Comparison of ENCODE assay signal across 8 mouse cellular contexts in the genomic region with DNA sequence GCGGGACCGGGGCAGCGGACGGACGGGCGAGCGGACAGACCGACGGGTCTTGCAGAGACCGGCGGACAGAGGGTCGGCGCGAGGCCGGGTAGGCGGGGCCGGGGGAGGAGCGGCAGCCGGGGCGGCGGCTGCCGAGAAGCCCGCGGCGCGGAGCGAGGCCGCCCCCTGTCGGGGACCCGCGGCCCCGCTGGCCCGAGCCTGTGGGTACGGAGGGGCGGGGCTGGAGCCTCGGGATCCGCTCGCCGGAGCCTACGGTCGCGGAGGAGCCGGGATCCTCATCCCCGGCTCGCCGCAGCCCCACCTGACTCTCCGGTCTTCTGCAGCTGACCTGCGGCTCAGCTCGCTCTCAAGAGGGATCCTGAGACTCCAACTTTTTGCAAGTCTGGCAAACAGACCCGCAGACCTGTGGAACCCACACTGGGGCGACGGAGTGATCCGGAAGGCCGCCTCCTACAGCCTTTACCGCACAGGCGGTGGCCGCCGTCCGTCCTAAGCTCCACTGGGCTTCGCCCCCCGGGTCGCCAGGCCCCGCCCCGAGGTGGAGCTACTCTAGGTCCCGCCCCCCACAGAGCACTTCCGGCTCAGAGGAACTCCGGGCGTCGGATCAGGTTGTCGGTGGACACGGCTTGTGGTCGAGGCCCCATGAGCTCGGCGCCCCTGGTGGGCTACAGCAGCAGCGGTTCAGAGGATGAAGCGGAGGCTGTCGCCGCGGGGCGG. TPM values are rescaled to one million over a fixed set of nuclear protein-coding genes. Genes with fewer than 3 reads are reported as not detected.
DNase-seq lines count a peak whose midpoint lies in the region; ATAC-seq and TF ChIP-seq lines count a peak whose summit lies in the region.

A gene (minus strand): TSS at position 231 of the 717 bp plus-strand sequence.
A gene (plus strand): TSS at position 565 of the 717 bp plus-strand sequence.

- DNase-seq in 3134 (ENCODE audit: extremely low read depth, insufficient read length, low spot score), result peak; percentile 97
- peak; percentile 96 to 98 for DNase-seq in adrenal gland, postnatal 36 days
- DNase-seq in heart, adult 8-10 months (ENCODE audit: low spot score), result peak; percentile 92
- peak; percentile 95 for DNase-seq in kidney, adult 9 months
- peak; percentile 92 for DNase-seq in limb, embryonic 14.5 days (ENCODE audit: low spot score)
- DNase-seq in midbrain, postnatal 0 days (ENCODE audit: low spot score), result peak; percentile 94
- DNase-seq in spleen, postnatal 14 days (ENCODE audit: low spot score in 2 of 2), result peak; percentile 88 to 93

- H3K4me2 ChIP-seq in embryonic facial prominence, embryonic 13.5 days, result peak within 1 kb of the TSS; percentile 81
- peak within 1 kb of the TSS; percentile 82 for H3K4me2 ChIP-seq in limb, embryonic 14.5 days (replicated peaks; ENCODE audit: low read depth, low read length, severe bottlenecking)
- H3K4me2 ChIP-seq in midbrain, postnatal 0 days (ENCODE audit: low read depth, low read length, poor library complexity, severe bottlenecking), result peak within 1 kb of the TSS; percentile 81

- no peaks in the 10 kb centered on the region for H3K9me3 ChIP-seq in embryonic facial prominence, embryonic 13.5 days
- H3K9me3 ChIP-seq in limb, embryonic 14.5 days (ENCODE audit: control insufficient read depth, low read length), result no peaks in the 10 kb centered on the region
- no peaks in the 10 kb centered on the region for H3K9me3 ChIP-seq in midbrain, postnatal 0 days (ENCODE audit: low read length)

- peak; percentile 77 for TF ChIP-seq CTCF in midbrain, postnatal 0 days (IDR thresholded peaks at IDR 0.05)

- H3K36me3 ChIP-seq in embryonic facial prominence, embryonic 13.5 days, result peaks cover 45% of the 10 kb centered on the region
- H3K36me3 ChIP-seq in limb, embryonic 14.5 days (ENCODE audit: control insufficient read depth, insufficient read depth, low read length), result peaks cover 42% of the 10 kb centered on the region
- peaks cover 30% of the 10 kb centered on the region for H3K36me3 ChIP-seq in midbrain, postnatal 0 days (ENCODE audit: insufficient read depth, low read length)

- peak; percentile 65; the same call in 1 of the 2 replicates for TF ChIP-seq POLR2A in limb, embryonic 14.5 days (IDR thresholded peaks at IDR 0.05; ENCODE audit: borderline replicate concordance, extremely low read depth, insufficient read depth, insufficient read length)

- no peaks in the 10 kb centered on the region for H3K27me3 ChIP-seq in embryonic facial prominence, embryonic 13.5 days
- H3K27me3 ChIP-seq in limb, embryonic 14.5 days (ENCODE audit: control insufficient read depth, insufficient read depth, low read length), result no peaks in the 10 kb centered on the region
- no peaks in the 10 kb centered on the region for H3K27me3 ChIP-seq in midbrain, postnatal 0 days (ENCODE audit: insufficient read depth, low read length)

- peaks cover 22% of the 10 kb centered on the region for H3K4me1 ChIP-seq in embryonic facial prominence, embryonic 13.5 days
- peaks cover 8% of the 10 kb centered on the region for H3K4me1 ChIP-seq in limb, embryonic 14.5 days (ENCODE audit: control insufficient read depth, insufficient read depth, low read length)
- peaks cover 11% of the 10 kb centered on the region; the same call in 1 of the 2 replicates for H3K4me1 ChIP-seq in midbrain, postnatal 0 days (ENCODE audit: insufficient read depth, low read length)

- H3K9ac ChIP-seq in embryonic facial prominence, embryonic 13.5 days, result peak within 1 kb of the TSS; percentile 98
- H3K9ac ChIP-seq in limb, embryonic 14.5 days (ENCODE audit: low read depth, low read length, severe bottlenecking), result peak within 1 kb of the TSS; percentile 90
- H3K9ac ChIP-seq in midbrain, postnatal 0 days (replicated peaks; ENCODE audit: low read length, poor library complexity, severe bottlenecking), result peak within 1 kb of the TSS; percentile 96

- peak within 1 kb of the TSS; percentile 99 for H3K27ac ChIP-seq in embryonic facial prominence, embryonic 13.5 days
- H3K27ac ChIP-seq in limb, embryonic 14.5 days (replicated peaks; ENCODE audit: low read depth, low read length), result peak within 1 kb of the TSS; percentile 95
- peak within 1 kb of the TSS; percentile 95 for H3K27ac ChIP-seq in midbrain, postnatal 0 days (ENCODE audit: low read depth, low read length)

- peak; percentile 92 for ATAC-seq in embryonic facial prominence, embryonic 13.5 days (ENCODE audit: insufficient number of reproducible peaks, insufficient read depth, low FRiP score, low TSS enrichment, low read depth)
- ATAC-seq in limb, embryonic 14.5 days (ENCODE audit: low FRiP score, low read depth), result peak; percentile 94
- peak; percentile 93 for ATAC-seq in midbrain, postnatal 0 days (ENCODE audit: low FRiP score)

- peak within 1 kb of the TSS; percentile 84 for H3K4me3 ChIP-seq in embryonic facial prominence, embryonic 13.5 days
- peak within 1 kb of the TSS; percentile 88 for H3K4me3 ChIP-seq in limb, embryonic 14.5 days (replicated peaks; ENCODE audit: low read length)
- peak within 1 kb of the TSS; percentile 92 for H3K4me3 ChIP-seq in midbrain, postnatal 0 days (ENCODE audit: low read depth, low read length)

- WGBS in embryonic facial prominence, embryonic 13.5 days, result under 1% methylated on average over 78 of the region's 80 CpGs
- 1% methylated on average over 54 of the region's 80 CpGs for WGBS in limb, embryonic 14.5 days
- under 1% methylated on average over 62 of the region's 80 CpGs for WGBS in midbrain, postnatal 0 days

RNA-seq across cellular contexts. Expression of the first gene that starts in this region (rescaled TPM):
- 10 to 100 TPM in 1 of 2 experiments, 1 to 10 TPM in 1; 9.2 to 10.8 TPM for total RNA-seq in adrenal gland, postnatal 36 days (2021)
- polyA plus RNA-seq in embryonic facial prominence, embryonic 13.5 days (2015; fragmentation: Nextera tagmentation; extraction: Ambion mirVana), result 9.7 and 10.9 TPM in 2 replicates
- total RNA-seq in heart, adult 8-10 months (2022), result 1 to 10 TPM; 7.4 to 9.5 (median 7.9) TPM
- 13.8 and 17.4 TPM in 2 replicates for polyA plus RNA-seq in limb, embryonic 14.5 days (2012; rRNA removed)
- 8.4 and 9.2 TPM in 2 replicates for polyA plus RNA-seq in limb, embryonic 14.5 days (2014; fragmentation: Nextera tagmentation; extraction: Ambion mirVana)
- 20.1 and 21.4 TPM in 2 replicates for total RNA-seq in midbrain, postnatal 0 days (2014; rRNA removed)
- 11.2 and 11.7 TPM in 2 replicates for polyA plus RNA-seq in midbrain, postnatal 0 days (2015; fragmentation: Nextera tagmentation; extraction: Ambion mirVana)

RNA-seq across cellular contexts. Expression of the second gene that starts in this region (rescaled TPM):
- 10 to 100 TPM; 18.4 to 18.8 TPM for total RNA-seq in adrenal gland, postnatal 36 days (2021)
- 44.2 and 45.2 TPM in 2 replicates for polyA plus RNA-seq in embryonic facial prominence, embryonic 13.5 days (2015; fragmentation: Nextera tagmentation; extraction: Ambion mirVana)
- total RNA-seq in heart, adult 8-10 months (2022), result 10 to 100 TPM; 11.3 to 14.0 (median 13.2) TPM
- 46.6 and 61.0 TPM in 2 replicates for polyA plus RNA-seq in limb, embryonic 14.5 days (2012; rRNA removed)
- polyA plus RNA-seq in limb, embryonic 14.5 days (2014; fragmentation: Nextera tagmentation; extraction: Ambion mirVana), result 34.7 and 38.0 TPM in 2 replicates
- total RNA-seq in midbrain, postnatal 0 days (2014; rRNA removed), result 65.8 and 87.0 TPM in 2 replicates
- 28.9 and 30.1 TPM in 2 replicates for polyA plus RNA-seq in midbrain, postnatal 0 days (2015; fragmentation: Nextera tagmentation; extraction: Ambion mirVana)

Comparison
In these comparisons a context has a peak if more than half of its experiments do, and no peak if none do; other contexts are left out.
1. Peak in every context shown above with its lines: DNase-seq, ATAC-seq, H3K4me3 ChIP-seq and H3K27ac ChIP-seq.